Mouse (Mus musculus) intestine, embryonic 14.5 days (tissue): ENCODE measurements around the gene Rpl36al. TPM values are rescaled to one million over a fixed set of nuclear protein-coding genes. Genes with fewer than 3 reads are reported as not detected.
"Not testable (repeated sequence)": the region's sequence is repeated elsewhere in the genome, so short reads cannot be mapped to it uniquely, and the experiment has no call there.

Experiments
- ATAC-seq: fragments of 200-750 bp; cut with Nextera tagmentation; replicated peaks from 2 replicates; pipeline ENCODE4 v1.8.0; 2017; ENCODE audit warnings: low read depth, moderate number of reproducible peaks, moderate TSS enrichment, moderate library complexity; ENCODE audit not compliant: low FRiP score, low TSS enrichment
- DNase-seq: peaks from one replicate; pipeline ENCODE4 v3.0.0-alpha.2; 2018; ENCODE audit warnings: low spot score
- H3K27ac ChIP-seq: fragments of 300-500 bp; sonication (generic); 2 replicates; pipeline ENCODE4 v1.5.1; 2014; ENCODE audit warnings: low read depth, mild to moderate bottlenecking, control low read depth
- H3K27me3 ChIP-seq: fragments of 300-500 bp; sonication (generic); replicated peaks from 2 replicates; pipeline ENCODE4 v1.6.1; 2014; ENCODE audit warnings: low read length, control low read depth; ENCODE audit not compliant: control insufficient read depth, insufficient read depth
- H3K36me3 ChIP-seq: fragments of 300-500 bp; sonication (generic); 2 replicates; pipeline ENCODE4 v1.6.1; 2014; ENCODE audit warnings: low read length, control low read depth; ENCODE audit not compliant: control insufficient read depth, insufficient read depth
- H3K4me1 ChIP-seq: fragments of 300-500 bp; sonication (generic); replicated peaks from 2 replicates; pipeline ENCODE4 v1.6.1; 2014; ENCODE audit warnings: low read length, control low read depth, mixed read lengths; ENCODE audit not compliant: control insufficient read depth, insufficient read depth
- H3K4me2 ChIP-seq: fragments of 300-500 bp; sonication (generic); 2 replicates; pipeline ENCODE4 v1.6.1; 2014; ENCODE audit warnings: low read length
- H3K4me3 ChIP-seq: fragments of 300-500 bp; sonication (generic); 2 replicates; pipeline ENCODE4 v1.5.1; 2014; ENCODE audit warnings: low read depth, low read length, control low read depth, mixed read lengths
- H3K9ac ChIP-seq: fragments of 300-500 bp; sonication (generic); 2 replicates; pipeline ENCODE4 v1.6.1; 2014; ENCODE audit warnings: mild to moderate bottlenecking, low read length
- H3K9me3 ChIP-seq: fragments of 300-500 bp; sonication (generic); 2 replicates; pipeline ENCODE4 v1.6.1; 2016; ENCODE audit warnings: low read length, control low read depth; ENCODE audit not compliant: control insufficient read depth
- WGBS: fragments of 180-500 bp; shearing (Covaris S2); extraction: QIAGEN DNeasy Blood & Tissue Kit; methylation state at CpG from one replicate; pipeline ENCODE4 v1.1.7; 2014; 5-methylcytosine and 5-hydroxymethylcytosine counted together
- polyA plus RNA-seq: library from polyadenylated mRNA; unstranded; fragments of >200 nt; fragmentation: Nextera tagmentation; extraction: Ambion mirVana; gene quantifications from 2 replicates; pipeline ENCODE4 v1.2.1, GENCODE M21; 2014

Rpl36al gene
- polyA plus RNA-seq, 1 experiment from 2014 or later, result 785 TPM

GRCm38 (mm10) chr12:69166861-69167581, 16.9 kb downstream of the Rpl36al start:
- H3K9me3 ChIP-seq, H3K36me3 ChIP-seq, H3K27ac ChIP-seq, DNase-seq, H3K27me3 ChIP-seq, H3K9ac ChIP-seq, H3K4me2 ChIP-seq, H3K4me3 ChIP-seq, ATAC-seq: not testable (repeated sequence)
- WGBS, result 71% methylated on average over 8 of the region's 8 CpGs
- peaks cover 12% of the 10 kb centered on the region for H3K4me1 ChIP-seq

GRCm38 (mm10) chr12:69164904-69165303, 19.0 kb downstream of the Rpl36al start:
- peaks cover 9% of the 10 kb centered on the region for H3K4me1 ChIP-seq
- WGBS, result 40% methylated on average over 3 of the region's 3 CpGs
- H3K4me2 ChIP-seq, result no peak overlapping the region
- no peaks in the 10 kb centered on the region for H3K36me3 ChIP-seq
- H3K4me3 ChIP-seq, result no peak overlapping the region
- H3K9ac ChIP-seq, result no peak overlapping the region
- no peaks in the 10 kb centered on the region for H3K27me3 ChIP-seq
- H3K9me3 ChIP-seq, result no peaks in the 10 kb centered on the region
- DNase-seq, result no peak
- no peak for ATAC-seq
- no peak overlapping the region for H3K27ac ChIP-seq

GRCm38 (mm10) chr12:69163586-69163985, 20.3 kb downstream of the Rpl36al start:
- H3K36me3 ChIP-seq, DNase-seq, H3K4me3 ChIP-seq, H3K27me3 ChIP-seq, H3K4me1 ChIP-seq, H3K27ac ChIP-seq, H3K4me2 ChIP-seq, H3K9me3 ChIP-seq, ATAC-seq, H3K9ac ChIP-seq: not testable (repeated sequence)
- WGBS, result 87% methylated on average over 4 of the region's 4 CpGs

GRCm38 (mm10) chr12:69160677-69161076, 23.2 kb downstream of the Rpl36al start:
- not testable (repeated sequence) for H3K9me3 ChIP-seq, H3K4me3 ChIP-seq, H3K27ac ChIP-seq, H3K27me3 ChIP-seq, DNase-seq, H3K4me1 ChIP-seq, ATAC-seq, H3K9ac ChIP-seq, H3K4me2 ChIP-seq
- peaks cover 23% of the 10 kb centered on the region for H3K36me3 ChIP-seq
- 73% methylated on average over 2 of the region's 2 CpGs for WGBS

GRCm38 (mm10) chr12:69159578-69159940, 24.3 kb downstream of the Rpl36al start:
- Histone ChIP-seq H3K9me3 (no peaks in the 10 kb centered on the region), H3K4me3 (peak overlapping the region; percentile 16), H3K9ac (no peak overlapping the region), H3K27ac (0 out of 2 replicates have a peak overlapping the region, but pooled peaks have one; percentile 38), H3K4me2 (peak overlapping the region; percentile 28), H3K27me3 (no peaks in the 10 kb centered on the region), H3K36me3 (peaks cover 24% of the 10 kb centered on the region), H3K4me1 (peaks cover 4% of the 10 kb centered on the region; the same call in 1 of the 2 replicates)
- WGBS, result 5% methylated on average over 9 of the region's 9 CpGs
- ATAC-seq, result peak; percentile 28
- no peak for DNase-seq

- Histone ChIP-seq H3K27ac (peak within 1 kb of the TSS; percentile 91), H3K9ac (peak within 1 kb of the TSS; percentile 95), H3K36me3 (peaks cover 24% of the 10 kb centered on the region), H3K4me2 (peak within 1 kb of the TSS; percentile 92), H3K4me3 (peak within 1 kb of the TSS; percentile 75)
- DNase-seq, result peak; percentile 100
- under 1% methylated on average over 53 of the region's 68 CpGs for WGBS
- ATAC-seq, result peak; percentile 98
- H3K4me1 ChIP-seq, H3K9me3 ChIP-seq, H3K27me3 ChIP-seq: not testable (repeated sequence)
These were observed 24.9 kb downstream of the Rpl36al start, which contains the start of gene Rps29 for GRCm38 (mm10) chr12:69158765-69159577. Gene Rps29, minus strand, starts transcription at chr12:69159186.

- peak overlapping the region; percentile 95 for H3K9ac ChIP-seq
- no peaks in the 10 kb centered on the region for H3K27me3 ChIP-seq
- no peaks in the 10 kb centered on the region for H3K9me3 ChIP-seq
- no peak for ATAC-seq
- H3K4me2 ChIP-seq, result peak overlapping the region; percentile 92
- WGBS, result under 1% methylated on average over 19 of the region's 19 CpGs
- H3K4me3 ChIP-seq, result peak overlapping the region; percentile 75
- H3K36me3 ChIP-seq, result peaks cover 24% of the 10 kb centered on the region
- no peak for DNase-seq
- peaks cover 4% of the 10 kb centered on the region; the same call in 1 of the 2 replicates for H3K4me1 ChIP-seq
- peak overlapping the region; percentile 91 for H3K27ac ChIP-seq
These were observed 25.5 kb downstream of the Rpl36al start for GRCm38 (mm10) chr12:69158366-69158764.

- peaks cover 4% of the 10 kb centered on the region; the same call in 1 of the 2 replicates for H3K4me1 ChIP-seq
- no peak for ATAC-seq
- 95% methylated on average over 2 of the region's 2 CpGs for WGBS
- no peaks in the 10 kb centered on the region for H3K9me3 ChIP-seq
- no peak overlapping the region for H3K4me2 ChIP-seq
- no peaks in the 10 kb centered on the region for H3K27me3 ChIP-seq
- peaks cover 24% of the 10 kb centered on the region for H3K36me3 ChIP-seq
- no peak for DNase-seq
- H3K4me3 ChIP-seq, result no peak overlapping the region
- no peak overlapping the region for H3K27ac ChIP-seq
- H3K9ac ChIP-seq, result no peak overlapping the region
These were observed 26.8 kb downstream of the Rpl36al start for GRCm38 (mm10) chr12:69157107-69157506.
